Mouse (Mus musculus): Measurements from ENCODE around the gene Plp2.

Plp2 gene

DNA sequence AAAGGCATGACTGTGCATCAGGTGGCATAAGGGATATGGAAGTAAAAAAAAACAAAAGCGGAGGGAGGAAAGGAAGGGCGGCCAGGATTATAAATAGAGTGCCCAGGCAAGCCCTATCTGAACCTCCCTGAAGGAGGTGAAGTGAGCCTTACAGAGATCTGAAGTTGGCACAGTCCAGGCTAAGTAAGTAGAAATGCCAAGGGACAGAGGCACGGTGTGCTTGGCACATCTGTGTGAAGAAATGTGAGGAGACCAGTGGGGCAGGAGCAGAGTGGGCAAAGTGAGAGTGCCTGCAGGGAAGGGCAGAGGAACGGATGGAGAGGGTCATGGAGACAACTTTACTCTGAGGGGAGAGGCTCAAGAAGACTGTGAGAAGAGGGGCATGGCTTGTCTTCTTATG, 10.1 kb downstream of the Plp2 start:
- no peak for DNase-seq (ENCODE audit: low spot score)

DNA sequence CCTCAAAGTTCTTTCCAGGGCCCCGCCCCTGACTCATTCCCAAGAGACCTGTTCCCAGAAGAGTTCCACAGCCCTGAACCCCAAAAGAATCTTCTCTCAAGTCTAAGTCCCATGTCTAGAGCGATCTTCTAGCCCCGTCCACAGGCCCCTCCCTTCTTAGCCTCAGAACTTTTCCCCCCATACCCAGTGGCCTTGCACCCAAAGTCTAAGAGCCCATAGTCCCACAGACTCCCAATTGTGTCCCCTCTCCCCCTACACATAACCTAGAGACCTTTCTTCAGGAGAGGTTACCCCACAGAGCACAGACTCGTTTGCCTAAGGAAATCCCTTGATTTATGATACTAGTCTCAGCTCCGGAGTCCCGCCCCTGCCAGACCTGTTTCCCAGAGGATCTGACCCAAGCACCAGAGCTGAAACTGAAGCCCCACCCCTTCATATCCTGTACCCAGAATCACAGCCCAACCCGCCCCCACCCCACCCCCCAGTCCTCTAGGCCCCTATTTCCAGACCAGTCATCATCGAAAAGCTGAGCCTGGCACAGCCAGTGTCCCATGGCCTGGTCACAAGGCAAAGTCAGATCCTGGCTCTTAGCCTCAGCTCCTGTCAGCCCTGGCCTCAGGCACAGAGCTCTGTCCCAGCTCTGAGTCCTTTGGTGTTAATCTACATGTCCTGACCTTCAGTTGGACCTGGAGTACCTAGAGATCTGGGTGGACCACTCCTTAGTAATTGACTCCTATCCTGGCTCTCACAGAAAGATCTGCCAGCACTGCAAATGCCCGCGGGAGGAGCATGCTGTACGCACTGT, 12.2 kb downstream of the Plp2 start:
- no peak for DNase-seq (ENCODE audit: low spot score)

DNA sequence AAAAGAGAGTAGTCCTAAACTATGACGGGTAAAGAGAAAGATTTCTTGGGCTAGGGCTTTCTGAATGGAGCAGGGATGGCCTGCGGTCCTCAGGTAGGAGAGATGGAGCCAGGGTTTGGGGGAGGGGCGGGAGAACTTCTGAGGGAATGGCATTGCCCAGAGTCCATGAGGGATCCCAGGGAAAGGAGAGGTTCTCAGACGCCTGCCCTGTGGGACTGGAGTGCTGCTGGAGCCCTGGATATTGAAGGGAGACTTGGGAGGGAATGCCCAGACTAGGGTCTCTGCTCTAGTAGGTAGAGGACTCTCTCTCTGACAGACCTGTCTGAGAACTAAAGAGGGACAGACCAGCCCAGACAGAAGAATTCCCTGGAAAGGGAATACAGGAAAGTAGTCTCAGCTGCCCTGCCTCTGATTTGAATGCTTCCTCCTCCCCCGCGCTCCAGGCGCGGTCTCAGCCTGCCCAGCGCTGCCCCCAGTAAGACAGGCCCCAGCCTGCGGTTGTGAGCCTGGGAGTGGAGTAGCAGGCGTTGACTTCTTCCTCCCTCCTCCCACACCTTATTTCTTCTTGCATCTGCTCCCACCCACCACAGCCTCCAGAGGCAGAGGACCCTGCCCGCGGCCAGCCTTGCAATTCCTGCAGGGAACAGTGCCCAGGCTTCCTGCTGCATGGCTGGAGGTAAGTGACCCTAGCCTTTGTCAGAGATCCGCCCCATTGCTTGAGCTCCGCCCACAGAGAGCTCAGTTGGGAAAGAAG, 13.0 kb downstream of the Plp2 start:
- peak; percentile 35 for DNase-seq (ENCODE audit: low spot score)

DNA sequence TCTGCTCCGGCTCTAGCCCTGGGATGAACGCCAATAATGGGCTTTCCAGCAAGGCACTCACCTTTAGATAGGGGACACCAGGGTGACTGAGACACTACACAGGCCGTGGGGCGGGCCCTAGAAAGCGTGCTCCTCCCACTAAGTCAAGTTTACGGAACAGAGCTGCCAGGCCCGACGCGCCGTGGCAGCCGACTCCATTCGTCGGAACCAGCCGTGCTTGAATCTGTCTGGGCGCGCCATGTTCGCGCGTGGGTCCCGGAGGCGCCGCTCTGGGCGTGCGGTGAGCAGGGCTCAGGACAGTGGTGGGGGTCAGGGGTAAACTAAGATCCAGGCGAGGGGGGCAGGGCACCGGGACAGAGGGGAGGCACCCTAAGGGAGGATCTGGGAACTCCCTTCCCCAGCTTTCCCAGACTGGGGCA, 14.0 kb downstream of the Plp2 start, which contains the start of gene Prickle3:
Gene Prickle3, plus strand, starts transcription at position 40 of the 419 bp plus-strand sequence.
- no peak for DNase-seq (ENCODE audit: low spot score)

DNA sequence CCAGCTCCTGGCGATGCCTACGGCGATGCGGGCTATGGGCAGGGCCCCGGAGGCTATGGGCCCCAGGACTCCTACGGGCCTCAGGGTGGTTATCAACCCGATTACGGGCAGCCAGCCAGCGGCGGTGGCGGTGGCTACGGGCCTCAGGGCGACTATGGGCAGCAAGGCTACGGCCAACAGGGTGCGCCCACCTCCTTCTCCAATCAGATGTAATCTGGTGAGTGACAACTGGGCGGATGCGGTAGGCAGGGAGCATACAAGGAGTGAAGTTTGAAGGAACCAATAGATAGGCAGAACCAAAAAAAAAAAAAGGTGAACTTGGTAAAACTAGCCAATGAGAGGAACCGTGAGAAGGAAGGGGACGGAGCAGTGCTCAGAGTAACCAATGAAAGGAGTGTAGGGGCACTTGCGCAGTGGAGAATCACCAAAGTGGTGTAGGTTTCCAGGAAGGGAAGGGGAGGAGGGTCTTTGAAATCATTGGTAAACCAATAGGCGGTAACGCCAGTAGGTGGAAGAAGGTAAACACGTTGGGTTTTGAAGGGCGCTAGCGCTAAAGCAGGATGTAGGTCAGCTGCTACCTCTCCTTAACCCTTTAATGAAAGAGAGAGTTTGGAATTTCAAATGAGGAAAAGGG, 22.4 kb downstream of the Plp2 start:
- DNase-seq (ENCODE audit: low spot score): peak; percentile 87

DNA sequence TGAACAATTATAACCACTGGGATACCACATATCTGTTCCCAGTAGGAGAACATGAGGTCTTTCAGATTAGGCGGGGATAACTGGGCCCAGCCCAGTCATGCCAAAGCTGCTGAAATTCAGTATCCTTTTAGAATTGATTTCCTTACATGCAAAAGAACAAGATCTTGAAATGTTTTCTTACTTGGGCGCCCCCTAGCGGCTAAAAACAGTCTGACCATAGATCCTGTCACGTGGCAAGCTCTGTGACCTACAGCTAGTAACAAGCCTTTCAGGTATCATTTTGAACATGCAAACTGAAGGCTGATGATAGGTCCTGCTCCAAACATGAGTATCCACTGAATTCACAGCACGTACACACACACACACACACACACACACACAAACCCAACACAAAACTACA, 25.8 kb downstream of the Plp2 start:
- peak; percentile 46 for DNase-seq (ENCODE audit: low spot score)

DNA sequence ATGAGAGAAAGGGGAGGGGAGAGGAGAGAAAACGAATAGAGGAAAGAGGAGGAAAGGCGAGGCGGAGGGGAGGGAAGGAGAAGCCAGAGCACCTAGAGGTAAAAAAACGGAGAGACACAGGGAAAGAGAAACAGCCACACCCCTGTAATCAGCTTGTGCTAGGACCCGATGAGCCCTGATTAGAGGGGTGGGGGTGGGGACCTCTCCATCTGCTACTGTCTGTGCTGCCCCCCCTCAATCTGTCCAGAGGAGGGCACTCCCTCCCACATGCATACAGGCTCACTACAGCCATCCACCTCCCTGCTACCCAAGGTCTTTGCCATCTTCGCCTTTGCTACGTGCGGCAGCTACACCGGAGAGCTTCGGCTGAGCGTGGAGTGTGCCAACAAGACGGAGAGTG, 30.4 kb downstream of the Plp2 start:
- no peak for DNase-seq (ENCODE audit: low spot score)

DNA sequence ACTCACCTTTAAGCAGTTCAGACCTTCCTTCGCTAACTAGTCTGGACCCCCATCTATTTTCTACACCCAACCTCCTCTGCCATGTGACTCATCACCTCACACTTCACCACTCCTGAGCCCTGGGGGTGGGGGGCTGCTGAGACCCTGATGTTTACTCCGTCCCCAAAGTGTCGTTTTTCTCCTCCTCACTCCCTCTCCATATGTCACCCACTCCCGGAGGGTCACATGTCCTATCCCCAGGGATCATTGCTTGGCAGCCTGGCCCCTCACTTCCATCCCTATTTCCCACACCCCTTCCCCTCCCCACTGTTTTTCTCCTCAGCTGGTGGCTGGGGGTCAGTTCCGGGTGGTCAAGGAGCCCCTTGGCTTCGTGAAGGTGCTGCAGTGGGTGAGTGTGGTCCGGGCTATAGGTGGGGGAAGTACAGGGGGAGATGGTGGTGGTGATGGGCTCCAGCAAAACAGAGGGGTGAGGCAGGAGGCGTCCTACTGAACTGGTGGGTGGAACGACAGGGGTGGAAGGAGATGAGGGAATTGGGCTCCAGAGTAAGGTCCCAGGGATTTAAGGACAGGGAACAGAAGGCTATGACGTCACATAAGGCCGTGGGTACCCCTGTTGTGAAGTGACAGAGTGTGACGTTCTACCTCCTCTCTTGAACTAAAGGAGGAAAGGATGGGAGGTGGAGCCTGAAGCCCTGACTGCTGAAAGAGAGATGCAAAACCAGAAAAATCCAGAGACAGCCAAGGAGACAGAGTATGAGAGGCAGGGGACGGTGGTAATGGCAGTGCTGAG, 31.5 kb downstream of the Plp2 start:
- no peak for DNase-seq (ENCODE audit: low spot score)

DNA sequence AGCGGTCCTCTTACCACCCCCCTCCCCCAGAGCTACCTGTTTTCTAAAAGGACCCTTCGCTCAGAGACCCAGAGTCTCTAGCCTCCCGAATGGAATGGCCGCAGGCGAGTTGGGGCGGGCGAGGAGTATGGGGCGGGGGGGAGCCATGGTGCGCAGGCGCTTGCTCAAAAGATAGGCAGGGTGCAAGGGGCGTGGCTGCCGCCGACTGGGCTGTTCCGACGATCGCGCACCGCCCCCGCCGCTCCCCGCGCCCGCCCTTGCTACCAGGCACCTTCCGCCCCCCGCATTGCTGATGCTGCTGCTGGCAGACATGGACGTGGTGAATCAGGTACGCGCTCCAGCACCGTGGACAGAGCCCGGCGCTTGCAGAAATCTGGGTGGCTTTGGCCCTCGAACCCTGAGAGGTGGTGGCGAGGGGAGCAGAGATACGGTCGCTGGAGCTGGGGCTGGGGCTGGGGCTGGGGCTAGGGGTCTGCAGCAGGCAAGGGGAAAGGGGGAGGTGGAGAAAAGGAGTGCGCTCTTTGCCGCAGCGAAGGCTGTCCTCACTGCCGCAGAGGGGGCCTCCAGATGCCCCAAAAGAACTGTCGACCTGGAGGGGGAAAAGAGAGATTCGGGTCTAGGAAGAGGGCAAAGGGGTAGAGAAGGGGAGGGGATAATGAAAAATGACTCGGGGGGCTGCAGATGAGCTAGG, 32.6 kb downstream of the Plp2 start, which contains the start of gene Syp:
Gene Syp, plus strand, starts transcription at position 71 of the 691 bp plus-strand sequence.
- peak; percentile 82 for DNase-seq (ENCODE audit: low spot score)

DNA sequence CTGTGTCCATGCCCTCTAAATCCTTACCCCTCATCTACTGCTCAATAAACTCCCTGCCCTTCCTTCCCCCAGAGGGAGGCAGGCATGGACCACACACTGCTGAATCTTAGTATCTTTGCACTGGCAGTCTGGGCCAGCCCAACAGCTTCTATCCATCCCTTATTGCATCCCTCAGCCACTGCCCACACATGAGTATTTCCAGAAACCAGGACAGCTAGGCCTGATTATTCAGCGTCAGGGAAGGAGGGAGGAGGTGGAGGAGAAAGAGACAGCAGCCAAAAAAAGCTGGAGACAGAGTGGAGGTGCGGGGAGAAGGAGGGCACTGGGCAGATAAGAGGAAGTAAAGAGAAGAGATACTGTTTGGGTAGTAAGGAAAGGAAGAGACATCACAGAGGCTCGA, 36.1 kb downstream of the Plp2 start:
- no peak for DNase-seq (ENCODE audit: low spot score)

DNA sequence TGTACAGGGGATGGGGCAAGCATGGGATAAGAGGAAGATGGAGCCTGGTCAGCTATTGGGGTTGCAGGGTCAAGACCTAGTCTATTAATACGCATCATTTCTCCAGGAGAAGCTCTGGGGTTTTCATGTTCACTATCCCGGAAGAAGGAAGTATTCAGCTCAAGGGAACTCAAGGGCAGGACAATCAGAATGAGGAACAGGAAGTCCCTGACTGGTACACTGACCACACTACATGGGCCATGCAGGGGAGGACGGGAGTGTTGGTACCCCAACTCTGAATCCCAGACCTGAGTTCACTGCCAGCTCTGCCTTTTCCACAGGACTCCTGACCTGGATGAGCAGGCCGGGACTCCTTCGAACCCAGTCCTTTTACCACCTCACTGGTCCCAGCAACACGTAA, 38.6 kb downstream of the Plp2 start:
- DNase-seq (ENCODE audit: low spot score): no peak

All from testis, postnatal 14 days (tissue).